Comparison of ENCODE assay signal across 14 mouse cellular contexts in the genomic region with DNA sequence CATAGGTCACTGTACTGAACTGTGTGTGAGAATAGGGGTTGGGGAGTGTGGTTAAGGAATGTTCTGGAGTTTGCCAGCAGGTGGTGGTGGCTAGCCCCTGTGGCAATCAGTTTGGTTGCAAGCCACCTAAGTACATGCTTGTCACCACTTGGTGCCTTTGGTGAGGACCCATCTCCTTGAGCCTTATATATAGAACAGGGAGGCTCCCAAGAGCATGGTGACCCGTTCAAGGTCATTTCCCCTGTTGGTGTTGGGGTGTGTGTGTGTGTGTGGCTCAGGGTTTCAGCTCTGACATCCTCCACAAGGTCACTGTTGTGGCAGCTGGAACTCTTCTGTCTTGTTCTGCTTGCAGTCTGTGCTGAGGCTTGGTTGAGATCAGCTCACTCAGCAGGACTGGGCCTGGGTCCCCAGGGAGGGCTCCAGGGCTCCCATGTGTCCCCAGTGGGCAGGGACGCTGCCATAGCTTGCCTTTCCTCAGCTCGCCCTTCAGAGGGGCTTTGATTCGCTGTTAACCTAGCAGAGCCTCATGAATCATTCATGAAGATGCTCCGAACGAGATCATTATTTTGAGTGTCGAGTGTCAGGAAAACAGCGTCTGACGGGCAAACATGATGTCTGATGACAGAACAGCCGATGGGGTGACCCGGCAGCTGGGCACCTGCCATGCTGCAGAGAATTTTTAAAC.
DNase-seq lines count a peak whose midpoint lies in the region; ATAC-seq lines count a peak whose summit lies in the region.
"Had no signal": no experiment of that assay in that cellular context is flagged by ENCODE, and none has a peak within 500 bp of the region (broad histone marks: within the 10 kb centered on the region; RNA-seq: fewer than 3 reads in every experiment).

No protein-coding gene starts in this region.

- ATAC-seq in limb, embryonic 12.5 days (ENCODE audit: insufficient number of reproducible peaks, insufficient read depth, low FRiP score, low TSS enrichment, low read depth), result no peak
- peak; percentile 78 for ATAC-seq in midbrain, embryonic 12.5 days (ENCODE audit: low FRiP score, low read depth)

- H3K9me3 ChIP-seq in limb, embryonic 12.5 days, result no peaks in the 10 kb centered on the region
- no peaks in the 10 kb centered on the region for H3K9me3 ChIP-seq in limb, embryonic 10.5 days (replicated peaks)
- H3K9me3 ChIP-seq in midbrain, embryonic 12.5 days, result no peaks in the 10 kb centered on the region
- H3K9me3 ChIP-seq: embryonic facial prominence, embryonic 12.5 days had no signal

- H3K4me2 ChIP-seq in limb, embryonic 12.5 days, result no peak overlapping the region
- H3K4me2 ChIP-seq in midbrain, embryonic 12.5 days (replicated peaks), result peak overlapping the region; percentile 23
- H3K4me2 ChIP-seq: embryonic facial prominence, embryonic 12.5 days had no signal

- 0 out of 2 replicates have a peak, but pooled peaks cover 7% of the 10 kb centered on the region for H3K4me1 ChIP-seq in limb, embryonic 12.5 days (replicated peaks)
- H3K4me1 ChIP-seq in limb, embryonic 10.5 days, result peaks cover 8% of the 10 kb centered on the region
- peaks cover 22% of the 10 kb centered on the region for H3K4me1 ChIP-seq in midbrain, embryonic 12.5 days
- H3K4me1 ChIP-seq: embryonic facial prominence, embryonic 12.5 days had no signal

- DNase-seq in embryo, embryonic 10.5 days (ENCODE audit: low spot score), result peak; percentile 30
- no peak for DNase-seq in embryo, embryonic 9.5 days (ENCODE audit: extremely low spot score)
- no peak for DNase-seq in limb, embryonic 10.5 days (ENCODE audit: low spot score)
- no peak for DNase-seq in lung, postnatal 25 days (ENCODE audit: low spot score)
- DNase-seq in frontal cortex, postnatal 14 days (ENCODE audit: low spot score in 2 of 2), result no peak
- no peak for DNase-seq in spleen, adult 12 weeks (ENCODE audit: low spot score)
- DNase-seq: adrenal gland, postnatal 36 days; kidney, adult 9 months; left cerebral cortex, postnatal 4 days; right cerebral cortex, postnatal 4 days had no signal

- H3K36me3 ChIP-seq in limb, embryonic 12.5 days, result no peaks in the 10 kb centered on the region
- H3K36me3 ChIP-seq in limb, embryonic 10.5 days, result no peaks in the 10 kb centered on the region
- H3K36me3 ChIP-seq in midbrain, embryonic 12.5 days, result no peaks in the 10 kb centered on the region
- H3K36me3 ChIP-seq: embryonic facial prominence, embryonic 12.5 days had no signal

- H3K9ac ChIP-seq in limb, embryonic 12.5 days (replicated peaks), result 0 out of 2 replicates have a peak overlapping the region, but pooled peaks have one; percentile 14
- no peak overlapping the region for H3K9ac ChIP-seq in midbrain, embryonic 12.5 days (replicated peaks)
- H3K9ac ChIP-seq: embryonic facial prominence, embryonic 12.5 days had no signal

- peaks cover 22% of the 10 kb centered on the region; the same call in 1 of the 2 replicates for H3K27me3 ChIP-seq in limb, embryonic 12.5 days
- H3K27me3 ChIP-seq in limb, embryonic 10.5 days (ENCODE audit: low read depth, poor library complexity, severe bottlenecking), result no peaks in the 10 kb centered on the region
- peaks cover 3% of the 10 kb centered on the region; the same call in 1 of the 2 replicates for H3K27me3 ChIP-seq in midbrain, embryonic 12.5 days

- H3K27ac ChIP-seq in limb, embryonic 12.5 days, result no peak overlapping the region
- H3K27ac ChIP-seq in limb, embryonic 10.5 days, result no peak overlapping the region
- H3K27ac ChIP-seq in midbrain, embryonic 12.5 days (replicated peaks), result peak overlapping the region; percentile 44
- H3K27ac ChIP-seq: embryonic facial prominence, embryonic 12.5 days; stomach, postnatal 0 days had no signal

- no peak overlapping the region for H3K4me3 ChIP-seq in limb, embryonic 12.5 days (replicated peaks)
- no peak overlapping the region for H3K4me3 ChIP-seq in limb, embryonic 10.5 days
- H3K4me3 ChIP-seq in midbrain, embryonic 12.5 days, result no peak overlapping the region
- H3K4me3 ChIP-seq: embryonic facial prominence, embryonic 12.5 days had no signal

- WGBS in limb, embryonic 12.5 days, result 48% methylated on average over 11 of the region's 11 CpGs
- 58% methylated on average over 11 of the region's 11 CpGs for WGBS in limb, embryonic 10.5 days
- 17% methylated on average over 11 of the region's 11 CpGs for WGBS in midbrain, embryonic 12.5 days
